In genomic region chr5:24261098-24261497, GRCm38 (mm10) we compare ENCODE assay signal across 8 mouse cellular contexts.
DNase-seq lines count a peak whose midpoint lies in the region; ATAC-seq and TF ChIP-seq lines count a peak whose summit lies in the region.

No protein-coding gene starts in this region.

- TF ChIP-seq POLR2A in thymus, adult 2 months (IDR thresholded peaks at IDR 0.05; ENCODE audit: control insufficient read depth, extremely low read depth, insufficient read depth, low read length, poor library complexity) = no peak

- no peak overlapping the region for H3K27ac ChIP-seq in embryonic facial prominence, embryonic 15.5 days (replicated peaks)
- no peak overlapping the region for H3K27ac ChIP-seq in lung, embryonic 16.5 days (ENCODE audit: low read length)
- no peak overlapping the region for H3K27ac ChIP-seq in thymus, adult 2 months (ENCODE audit: control insufficient read depth, insufficient read depth, low read length)

- peak; percentile 76 to 78 for DNase-seq in adrenal gland, postnatal 36 days
- DNase-seq in heart, adult 9 months (ENCODE audit: low spot score in 2 of 2) = peak; percentile 47 to 67
- peak; percentile 82 to 85 for DNase-seq in kidney, postnatal 4 days
- DNase-seq in ovary, adult 18-20 months (ENCODE audit: low spot score) = peak; percentile 29
- peak; percentile 61 for DNase-seq in thymus, adult 2 months

- H3K27me3 ChIP-seq in E14TG2a.4 (ENCODE audit: insufficient read depth, low read length) = no peaks in the 10 kb centered on the region
- H3K27me3 ChIP-seq in embryonic facial prominence, embryonic 15.5 days = no peaks in the 10 kb centered on the region
- no peaks in the 10 kb centered on the region for H3K27me3 ChIP-seq in lung, embryonic 16.5 days (ENCODE audit: control insufficient read depth, insufficient read depth, low read depth, low read length)
- no peaks in the 10 kb centered on the region for H3K27me3 ChIP-seq in thymus, adult 2 months (ENCODE audit: control insufficient read depth, insufficient read depth, low read length)

- no peak overlapping the region for H3K9ac ChIP-seq in embryonic facial prominence, embryonic 15.5 days
- no peak overlapping the region for H3K9ac ChIP-seq in lung, embryonic 16.5 days (ENCODE audit: low read length)

- H3K4me1 ChIP-seq in E14TG2a.4 (replicated peaks; ENCODE audit: low read depth, low read length) = peaks cover 44% of the 10 kb centered on the region
- H3K4me1 ChIP-seq in embryonic facial prominence, embryonic 15.5 days = peaks cover 9% of the 10 kb centered on the region
- H3K4me1 ChIP-seq in lung, embryonic 16.5 days (replicated peaks; ENCODE audit: control insufficient read depth, insufficient read depth, low read length) = peaks cover 4% of the 10 kb centered on the region
- peaks cover 8% of the 10 kb centered on the region for H3K4me1 ChIP-seq in thymus, adult 2 months (replicated peaks; ENCODE audit: control insufficient read depth, insufficient read depth, low read length)

- 0 out of 2 replicates have a peak, but pooled peaks have one; percentile 12 for ATAC-seq in embryonic facial prominence, embryonic 15.5 days (ENCODE audit: insufficient number of reproducible peaks, low FRiP score, low TSS enrichment, low read depth)
- ATAC-seq in lung, embryonic 16.5 days (ENCODE audit: low read depth) = peak; percentile 69

- no peak overlapping the region for H3K4me3 ChIP-seq in E14TG2a.4 (replicated peaks; ENCODE audit: low read length)
- no peak overlapping the region for H3K4me3 ChIP-seq in embryonic facial prominence, embryonic 15.5 days (replicated peaks)
- H3K4me3 ChIP-seq in lung, embryonic 16.5 days (ENCODE audit: low read length) = no peak overlapping the region
- no peak overlapping the region for H3K4me3 ChIP-seq in thymus, adult 2 months (ENCODE audit: control insufficient read depth, insufficient read depth, low read length)

- TF ChIP-seq CTCF in E14TG2a.4 (conservative IDR thresholded peaks at IDR 0.05; ENCODE audit: low read length) = peak; percentile 87
- TF ChIP-seq CTCF in thymus, adult 2 months (IDR thresholded peaks at IDR 0.05; ENCODE audit: borderline replicate concordance, control insufficient read depth, extremely low read depth, insufficient read depth, low read length, poor library complexity) = peak; percentile 64; the same call in 1 of the 2 replicates

- no peaks in the 10 kb centered on the region for H3K9me3 ChIP-seq in E14TG2a.4 (ENCODE audit: low read length)
- 0 out of 2 replicates have a peak, but pooled peaks cover 6% of the 10 kb centered on the region for H3K9me3 ChIP-seq in embryonic facial prominence, embryonic 15.5 days (replicated peaks)
- no peaks in the 10 kb centered on the region for H3K9me3 ChIP-seq in lung, embryonic 16.5 days (ENCODE audit: control insufficient read depth, low read length)

- WGBS in embryonic facial prominence, embryonic 15.5 days = 8% methylated on average over 7 of the region's 7 CpGs
- 6% methylated on average over 7 of the region's 7 CpGs for WGBS in lung, embryonic 16.5 days
- 12% methylated on average over 7 of the region's 7 CpGs for WGBS in thymus, adult 2 months

- H3K4me2 ChIP-seq in embryonic facial prominence, embryonic 15.5 days (replicated peaks) = no peak overlapping the region
- no peak overlapping the region for H3K4me2 ChIP-seq in lung, embryonic 16.5 days (ENCODE audit: low read depth, low read length)

- H3K36me3 ChIP-seq in E14TG2a.4 (ENCODE audit: insufficient read depth, low read length) = no peaks in the 10 kb centered on the region
- no peaks in the 10 kb centered on the region for H3K36me3 ChIP-seq in embryonic facial prominence, embryonic 15.5 days
- H3K36me3 ChIP-seq in lung, embryonic 16.5 days (ENCODE audit: control insufficient read depth, insufficient read depth, low read length) = no peaks in the 10 kb centered on the region
- H3K36me3 ChIP-seq in thymus, adult 2 months (ENCODE audit: control insufficient read depth, insufficient read depth, low read length) = no peaks in the 10 kb centered on the region

Comparison
In these comparisons a context has a peak if more than half of its experiments do, and no peak if none do; other contexts are left out.
1. DNase-seq: peak in every context shown above with its lines; median percentile 84 in kidney, postnatal 4 days; 77 in adrenal gland, postnatal 36 days; 61 in thymus, adult 2 months; 57 in heart, adult 9 months; 29 in ovary, adult 18-20 months.